29 mouse cellular contexts compared by ENCODE assay signal in genomic region chr5:110469227-110469925, GRCm38 (mm10). TPM values are rescaled to one million over a fixed set of nuclear protein-coding genes. Genes with fewer than 3 reads are reported as not detected.
A peak's percentile ranks its signal among the peaks of the same experiment; 100 is the strongest.
DNase-seq lines count a peak whose midpoint lies in the region; ATAC-seq lines count a peak whose summit lies in the region.
"Had no signal": no experiment of that assay in that cellular context is flagged by ENCODE, and none has a peak within 500 bp of the region (broad histone marks: within the 10 kb centered on the region; RNA-seq: fewer than 3 reads in every experiment).

No protein-coding gene starts in this region.

- DNase-seq in midbrain, embryonic 11.5 days (ENCODE audit: low spot score, missing footprints) = peak; percentile 72
- DNase-seq in ES-CJ7 (ENCODE audit: low read depth, low spot score) (peak; percentile 99), R1 (ENCODE audit: low read depth, low spot score) (peak; percentile 99)
- no peak for DNase-seq in ovary, postnatal 14 days (ENCODE audit: low spot score)
- DNase-seq in liver, embryonic 11.5 days (ENCODE audit: low spot score) = no peak
- no peak for DNase-seq in urinary bladder, postnatal 4 days (ENCODE audit: low spot score in 2 of 2)
- DNase-seq: adrenal gland, adult 8-10 months; adrenal gland, postnatal 25 days; B cell, adult 2 months; cerebellum, adult 11 months; cerebellum, adult 18-20 months; cerebellum, adult 8-10 months; cerebellum, adult 9-11 months; cerebellum, postnatal 14 days; cerebellum, postnatal 36 days; embryo, embryonic 11 days had no signal

- WGBS in midbrain, embryonic 11.5 days = 73% methylated on average over 8 of the region's 8 CpGs
- 77% methylated on average over 8 of the region's 8 CpGs for WGBS in midbrain, embryonic 13.5 days
- WGBS in liver, embryonic 11.5 days = 77% methylated on average over 8 of the region's 8 CpGs

- peaks cover 14% of the 10 kb centered on the region for H3K4me1 ChIP-seq in midbrain, embryonic 11.5 days (ENCODE audit: control insufficient read depth, insufficient read depth, low read length)
- peaks cover 21% of the 10 kb centered on the region for H3K4me1 ChIP-seq in midbrain, embryonic 13.5 days (replicated peaks)
- H3K4me1 ChIP-seq in liver, embryonic 11.5 days (replicated peaks; ENCODE audit: control insufficient read depth, insufficient read depth, low read length) = no peaks in the 10 kb centered on the region
- H3K4me1 ChIP-seq: embryonic facial prominence, embryonic 15.5 days had no signal

- 0 out of 2 replicates have a peak, but pooled peaks cover 5% of the 10 kb centered on the region for H3K27me3 ChIP-seq in midbrain, embryonic 11.5 days (ENCODE audit: control insufficient read depth, insufficient read depth, low read length)
- H3K27me3 ChIP-seq in midbrain, embryonic 13.5 days = peaks cover 13% of the 10 kb centered on the region; the same call in 1 of the 2 replicates
- no peaks in the 10 kb centered on the region for H3K27me3 ChIP-seq in liver, embryonic 11.5 days (replicated peaks; ENCODE audit: control insufficient read depth, insufficient read depth, low read length)
- H3K27me3 ChIP-seq: CH12.LX; embryonic facial prominence, embryonic 13.5 days; Patski had no signal

- H3K4me3 ChIP-seq in midbrain, embryonic 11.5 days (ENCODE audit: low read depth, low read length) = no peak overlapping the region
- no peak overlapping the region for H3K4me3 ChIP-seq in midbrain, embryonic 13.5 days (replicated peaks)
- no peak overlapping the region for H3K4me3 ChIP-seq in liver, embryonic 11.5 days (ENCODE audit: low read depth, low read length)
- H3K4me3 ChIP-seq: embryonic facial prominence, embryonic 13.5 days; embryonic facial prominence, embryonic 15.5 days; erythroblast, embryonic 14.5 days; forebrain, embryonic 10.5 days; forebrain, embryonic 12.5 days had no signal

- H3K27ac ChIP-seq in midbrain, embryonic 11.5 days (ENCODE audit: low read depth, low read length) = no peak overlapping the region
- no peak overlapping the region for H3K27ac ChIP-seq in midbrain, embryonic 13.5 days
- H3K27ac ChIP-seq in liver, embryonic 11.5 days (ENCODE audit: low read depth, low read length) = no peak overlapping the region
- H3K27ac ChIP-seq: embryonic facial prominence, embryonic 13.5 days; embryonic facial prominence, embryonic 15.5 days; forebrain, embryonic 10.5 days; forebrain, embryonic 12.5 days had no signal

- no peak for ATAC-seq in midbrain, embryonic 11.5 days (ENCODE audit: low FRiP score)
- ATAC-seq in midbrain, embryonic 13.5 days = no peak
- ATAC-seq in liver, embryonic 11.5 days (replicated peaks; ENCODE audit: low FRiP score) = no peak
- ATAC-seq: activated CD4-positive, CD25-positive, alpha-beta regulatory T cell, adult 4 months; CD4-positive, CD25-positive, alpha-beta regulatory T cell, adult 4 months; forebrain, embryonic 14.5 days; forebrain, embryonic 16.5 days; Patski had no signal

- H3K9me3 ChIP-seq in midbrain, embryonic 11.5 days (ENCODE audit: control insufficient read depth, low read length) = no peaks in the 10 kb centered on the region
- H3K9me3 ChIP-seq in midbrain, embryonic 13.5 days = no peaks in the 10 kb centered on the region
- H3K9me3 ChIP-seq in liver, embryonic 11.5 days (ENCODE audit: control insufficient read depth, low read length) = no peaks in the 10 kb centered on the region
- H3K9me3 ChIP-seq: embryonic facial prominence, embryonic 13.5 days; embryonic facial prominence, embryonic 15.5 days; forebrain, embryonic 10.5 days; forebrain, embryonic 12.5 days; G1E had no signal

- H3K4me2 ChIP-seq in midbrain, embryonic 11.5 days = no peak overlapping the region
- no peak overlapping the region for H3K4me2 ChIP-seq in midbrain, embryonic 13.5 days (replicated peaks)
- H3K4me2 ChIP-seq in liver, embryonic 11.5 days = no peak overlapping the region
- H3K4me2 ChIP-seq: embryonic facial prominence, embryonic 13.5 days; embryonic facial prominence, embryonic 15.5 days; forebrain, embryonic 12.5 days had no signal

- no peaks in the 10 kb centered on the region for H3K36me3 ChIP-seq in midbrain, embryonic 11.5 days (ENCODE audit: control insufficient read depth, insufficient read depth, low read length)
- H3K36me3 ChIP-seq in midbrain, embryonic 13.5 days = no peaks in the 10 kb centered on the region
- H3K36me3 ChIP-seq in liver, embryonic 11.5 days (ENCODE audit: control insufficient read depth, insufficient read depth, low read length) = no peaks in the 10 kb centered on the region
- H3K36me3 ChIP-seq: embryonic facial prominence, embryonic 13.5 days; embryonic facial prominence, embryonic 15.5 days; forebrain, embryonic 10.5 days; forebrain, embryonic 12.5 days; G1E had no signal

- no peak overlapping the region for H3K9ac ChIP-seq in midbrain, embryonic 11.5 days (ENCODE audit: low read length)
- H3K9ac ChIP-seq in midbrain, embryonic 13.5 days (replicated peaks) = no peak overlapping the region
- no peak overlapping the region for H3K9ac ChIP-seq in liver, embryonic 11.5 days (ENCODE audit: low read depth, low read length)
- H3K9ac ChIP-seq: embryonic facial prominence, embryonic 13.5 days; embryonic facial prominence, embryonic 15.5 days; forebrain, embryonic 12.5 days had no signal

RNA-seq across cellular contexts. Expression of gene Fbrsl1, which starts 21.1 kb away (rescaled TPM):
- polyA plus RNA-seq in midbrain, embryonic 11.5 days (2014; fragmentation: Nextera tagmentation; extraction: Ambion mirVana) = 11.3 and 14.9 TPM in 2 replicates
- 16.1 and 20.6 TPM in 2 replicates for polyA plus RNA-seq in midbrain, embryonic 13.5 days (2015; fragmentation: Nextera tagmentation; extraction: Ambion mirVana)
- 12.9 and 13.8 TPM in 2 replicates for polyA plus RNA-seq in liver, embryonic 11.5 days (2014; fragmentation: Nextera tagmentation; extraction: Ambion mirVana)

Comparison
In these comparisons a context has a peak if more than half of its experiments do, and no peak if none do; other contexts are left out.
1. DNase-seq: peak in midbrain, embryonic 11.5 days (single experiment), ES-CJ7 (single experiment) and R1 (single experiment); none in ovary, postnatal 14 days (single experiment), liver, embryonic 11.5 days (single experiment) and urinary bladder, postnatal 4 days (0 of 2).